Mouse (Mus musculus) neural tube, embryonic 11.5 days (tissue): ENCODE results near the gene Sorcs1. TPM values are rescaled to one million over a fixed set of nuclear protein-coding genes. Genes with fewer than 3 reads are reported as not detected.

Experiments used
- ATAC-seq: fragments of 200-750 bp; cut with Nextera tagmentation; 2 replicates; pipeline ENCODE4 v1.8.0; 2017; ENCODE audit warnings: moderate number of reproducible peaks, mild to moderate bottlenecking, moderate TSS enrichment, moderate library complexity; ENCODE audit not compliant: insufficient read depth, low FRiP score, low TSS enrichment
- DNase-seq: peaks from one replicate; pipeline ENCODE4 v3.0.0-alpha.2; 2015; ENCODE audit warnings: low spot score
- H3K27ac ChIP-seq: fragments of 300-500 bp; sonication (generic); 2 replicates; pipeline ENCODE4 v1.5.1; 2014; ENCODE audit warnings: low read depth, mild to moderate bottlenecking, low read length
- H3K27me3 ChIP-seq: fragments of 300-500 bp; sonication (generic); 2 replicates; pipeline ENCODE4 v1.6.1; 2014; ENCODE audit warnings: mild to moderate bottlenecking, low read length, mixed read lengths; ENCODE audit not compliant: control insufficient read depth, insufficient read depth
- H3K36me3 ChIP-seq: fragments of 300-500 bp; sonication (generic); 2 replicates; pipeline ENCODE4 v1.6.1; 2014; ENCODE audit warnings: mild to moderate bottlenecking, low read length, moderate library complexity, mixed read lengths; ENCODE audit not compliant: control insufficient read depth, insufficient read depth
- H3K4me1 ChIP-seq: fragments of 300-500 bp; sonication (generic); 2 replicates; pipeline ENCODE4 v1.6.1; 2014; ENCODE audit warnings: low read length, mixed read lengths; ENCODE audit not compliant: control insufficient read depth, insufficient read depth
- H3K4me2 ChIP-seq: fragments of 300-500 bp; sonication (generic); 2 replicates; pipeline ENCODE4 v1.6.1; 2014; ENCODE audit warnings: low read depth, mild to moderate bottlenecking, moderate library complexity
- H3K4me3 ChIP-seq: fragments of 300-500 bp; sonication (generic); 2 replicates; pipeline ENCODE4 v1.5.1; 2014; ENCODE audit warnings: low read depth, low read length
- H3K9ac ChIP-seq: fragments of 300-500 bp; sonication (generic); 2 replicates; pipeline ENCODE4 v1.6.1; 2014; ENCODE audit warnings: mild to moderate bottlenecking, low read length
- H3K9me3 ChIP-seq: fragments of 300-500 bp; sonication (generic); 2 replicates; pipeline ENCODE4 v1.6.1; 2016; ENCODE audit warnings: low read length; ENCODE audit not compliant: control insufficient read depth
- WGBS: fragments of 180-500 bp; shearing (Covaris S2); extraction: QIAGEN DNeasy Blood & Tissue Kit; methylation state at CpG from one replicate; pipeline ENCODE4 v1.1.7; 2014; 5-methylcytosine and 5-hydroxymethylcytosine counted together
- polyA plus RNA-seq: library from polyadenylated mRNA; unstranded; fragments of >200 nt; fragmentation: Nextera tagmentation; extraction: Ambion mirVana; gene quantifications from 2 replicates; pipeline ENCODE4 v1.2.1, GENCODE M21; 2014

The Sorcs1 gene
- polyA plus RNA-seq, 1 experiment from 2014 or later: 2.9 TPM

DNA sequence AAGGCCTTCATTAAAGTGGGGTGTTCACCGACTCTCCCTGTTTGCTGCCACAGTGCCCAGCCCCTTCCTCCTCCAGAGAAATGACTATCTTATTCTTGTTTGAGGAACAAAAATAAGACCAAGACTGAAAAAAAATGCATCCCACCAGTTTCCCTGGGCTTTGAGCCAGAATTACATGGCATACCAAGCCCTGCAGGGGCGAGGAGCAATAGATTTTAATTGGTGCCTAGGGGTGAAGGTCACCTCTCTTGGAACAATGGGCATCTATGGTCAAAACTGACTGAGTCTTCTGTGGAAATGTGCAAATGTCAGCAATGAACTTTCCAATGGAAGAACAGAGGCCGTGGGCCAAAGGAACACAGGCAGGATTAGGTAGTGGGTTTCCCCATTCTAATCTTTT is 312.0 kb downstream of the Sorcs1 start:
- no peaks in the 10 kb centered on the region for H3K36me3 ChIP-seq
- 66% methylated on average over 3 of the region's 3 CpGs for WGBS
- DNase-seq (no peak), ATAC-seq (no peak)
- no peaks in the 10 kb centered on the region for H3K4me1 ChIP-seq
- no peak overlapping the region for H3K4me2 ChIP-seq
- no peak overlapping the region for H3K9ac ChIP-seq
- no peak overlapping the region for H3K4me3 ChIP-seq
- no peak overlapping the region for H3K27ac ChIP-seq
- H3K27me3 ChIP-seq: no peaks in the 10 kb centered on the region
- H3K9me3 ChIP-seq: no peaks in the 10 kb centered on the region; the same call in 1 of the 2 replicates

DNA sequence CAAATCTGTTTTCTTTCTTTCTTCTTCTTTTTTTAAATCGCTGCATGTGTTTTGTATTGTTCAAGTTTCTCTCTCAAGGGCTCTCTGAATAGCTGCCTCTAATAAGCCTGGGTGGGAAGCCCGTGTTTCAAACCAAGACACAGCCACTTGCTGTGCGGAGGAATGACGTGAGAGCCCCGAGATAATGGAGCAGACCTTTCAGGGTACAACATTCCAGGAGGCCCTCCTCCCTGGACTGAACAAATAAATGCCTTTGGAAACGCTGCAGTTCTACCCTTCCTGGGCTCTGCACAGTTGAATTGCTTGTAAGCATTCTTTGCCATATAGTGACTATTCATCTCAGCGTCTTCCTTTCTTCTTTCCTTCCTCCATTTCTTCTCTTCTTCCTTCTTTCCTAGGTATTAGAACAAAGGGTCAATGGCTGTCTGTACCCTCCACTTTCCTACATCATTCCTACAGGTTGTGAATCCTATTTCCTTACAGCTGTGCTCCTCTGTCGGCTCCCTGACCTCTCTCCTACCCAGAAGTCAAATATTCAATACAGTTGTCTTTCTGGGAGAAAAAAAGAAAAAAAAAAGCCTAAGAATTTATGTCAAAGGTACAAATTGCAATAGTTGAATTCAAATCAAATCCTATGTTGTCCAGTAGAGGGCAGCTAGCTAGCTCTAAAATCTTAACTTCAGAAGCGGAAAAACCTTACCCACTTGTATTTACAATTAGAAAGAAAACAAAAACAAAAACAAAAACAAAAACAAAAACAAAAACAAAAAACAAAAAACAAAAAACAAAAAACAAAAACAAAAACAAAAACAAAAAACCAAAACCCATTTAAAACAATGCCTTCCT is 315.6 kb downstream of the Sorcs1 start:
- DNase-seq (peak; percentile 55), ATAC-seq (peak; percentile 71)
- Histone ChIP-seq H3K27ac (no peak overlapping the region), H3K4me3 (no peak overlapping the region), H3K9me3 (no peaks in the 10 kb centered on the region; the same call in 1 of the 2 replicates), H3K9ac (no peak overlapping the region), H3K4me1 (no peaks in the 10 kb centered on the region), H3K4me2 (no peak overlapping the region), H3K27me3 (no peaks in the 10 kb centered on the region), H3K36me3 (no peaks in the 10 kb centered on the region)
- WGBS: 28% methylated on average over 9 of the region's 9 CpGs

DNA sequence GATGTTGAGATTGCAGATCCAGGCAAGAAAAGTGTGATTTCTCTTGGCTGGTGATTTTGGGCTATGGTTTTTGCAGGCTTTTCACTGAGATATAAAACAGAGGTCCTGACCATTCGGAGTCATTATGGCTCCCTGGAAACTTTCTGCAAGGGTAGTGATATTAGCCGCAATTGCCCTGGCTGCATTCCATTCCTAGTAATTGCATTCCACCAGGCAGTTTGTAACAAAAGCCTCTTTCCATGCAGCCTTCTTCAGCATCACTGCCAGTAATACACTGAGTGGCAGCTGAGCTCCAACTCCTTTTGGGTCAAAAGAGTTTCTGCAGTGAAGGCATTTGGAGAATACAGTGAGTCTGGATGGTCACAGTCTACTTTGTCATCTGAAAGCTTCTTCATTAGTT is 319.9 kb downstream of the Sorcs1 start:
- no peak for ATAC-seq
- Histone ChIP-seq H3K9me3 (no peaks in the 10 kb centered on the region), H3K27me3 (no peaks in the 10 kb centered on the region), H3K9ac (no peak overlapping the region), H3K36me3 (no peaks in the 10 kb centered on the region), H3K4me3 (no peak overlapping the region), H3K4me2 (no peak overlapping the region), H3K27ac (no peak overlapping the region), H3K4me1 (no peaks in the 10 kb centered on the region)
- DNase-seq: no peak
- 25% methylated on average over 2 of the region's 2 CpGs for WGBS

DNA sequence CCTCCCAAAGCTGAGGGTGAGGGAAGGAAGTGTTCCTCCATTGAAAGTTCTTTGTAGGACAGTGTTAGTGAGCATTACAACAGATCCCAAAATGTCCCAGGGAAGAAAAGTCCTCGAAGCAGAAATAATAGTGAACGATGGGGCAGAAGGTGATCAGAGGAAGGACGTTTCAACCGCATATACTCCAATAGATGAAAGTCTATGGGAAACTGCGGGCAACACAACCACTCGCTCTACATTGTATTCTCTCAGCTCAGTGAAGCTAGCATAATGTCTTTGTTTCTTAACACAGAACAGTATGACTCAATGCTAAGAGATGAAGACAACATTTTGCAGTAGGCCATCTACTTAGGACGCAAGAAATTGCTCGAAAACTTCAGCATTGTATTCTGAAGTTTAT is 339.2 kb downstream of the Sorcs1 start:
- H3K36me3 ChIP-seq: no peaks in the 10 kb centered on the region
- no peak for DNase-seq
- H3K27ac ChIP-seq: no peak overlapping the region
- no peak overlapping the region for H3K4me2 ChIP-seq
- no peaks in the 10 kb centered on the region for H3K9me3 ChIP-seq
- no peak overlapping the region for H3K4me3 ChIP-seq
- no peak for ATAC-seq
- WGBS: 91% methylated on average over 8 of the region's 8 CpGs
- H3K4me1 ChIP-seq: no peaks in the 10 kb centered on the region
- no peak overlapping the region for H3K9ac ChIP-seq
- H3K27me3 ChIP-seq: no peaks in the 10 kb centered on the region

- DNase-seq (no peak), ATAC-seq (no peak)
- no peaks in the 10 kb centered on the region for H3K9me3 ChIP-seq
- no peaks in the 10 kb centered on the region for H3K4me1 ChIP-seq
- H3K36me3 ChIP-seq: no peaks in the 10 kb centered on the region
- H3K27ac ChIP-seq: no peak overlapping the region
- no peak overlapping the region for H3K9ac ChIP-seq
- H3K4me2 ChIP-seq: no peak overlapping the region
- H3K27me3 ChIP-seq: no peaks in the 10 kb centered on the region
- H3K4me3 ChIP-seq: no peak overlapping the region
- WGBS: 87% methylated on average over 3 of the region's 3 CpGs
Observed at GRCm38 (mm10) chr19:50336751-50337150, 341.7 kb downstream of the Sorcs1 start.

DNA sequence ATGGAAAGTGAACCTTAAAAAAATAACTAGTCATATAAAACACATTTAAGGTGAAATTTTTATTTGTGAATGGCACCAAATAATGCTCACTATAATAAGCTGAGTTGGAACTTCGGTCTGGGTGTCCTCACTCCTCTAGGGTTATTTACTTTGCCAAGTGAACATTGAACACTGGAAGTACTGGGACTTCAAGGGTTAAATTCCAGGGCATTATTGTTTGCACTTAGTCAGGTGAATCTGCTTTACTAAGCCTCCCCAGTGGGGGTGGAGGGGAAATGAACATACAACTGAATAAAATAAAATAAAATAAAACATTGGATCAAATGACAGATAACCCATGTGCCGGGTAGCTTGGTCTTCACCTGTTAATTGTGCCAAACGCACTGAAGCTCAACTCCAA is 347.3 kb downstream of the Sorcs1 start:
- H3K9ac ChIP-seq: no peak overlapping the region

GRCm38 (mm10) chr19:50327804-50328203 is 350.6 kb downstream of the Sorcs1 start:
- no peaks in the 10 kb centered on the region for H3K36me3 ChIP-seq
- H3K9me3 ChIP-seq: no peaks in the 10 kb centered on the region
- no peak overlapping the region for H3K9ac ChIP-seq
- 90% methylated on average over 8 of the region's 8 CpGs for WGBS
- H3K4me2 ChIP-seq: no peak overlapping the region
- no peaks in the 10 kb centered on the region for H3K27me3 ChIP-seq
- H3K4me1 ChIP-seq: no peaks in the 10 kb centered on the region
- no peak overlapping the region for H3K4me3 ChIP-seq
- ATAC-seq (no peak), DNase-seq (no peak)
- no peak overlapping the region for H3K27ac ChIP-seq

More for the DNA sequence above, 347.3 kb downstream of the Sorcs1 start:
- ATAC-seq (no peak), DNase-seq (no peak)
- Histone ChIP-seq H3K4me1 (no peaks in the 10 kb centered on the region), H3K36me3 (no peaks in the 10 kb centered on the region), H3K9me3 (no peaks in the 10 kb centered on the region), H3K4me2 (no peak overlapping the region), H3K27ac (no peak overlapping the region), H3K27me3 (no peaks in the 10 kb centered on the region), H3K4me3 (no peak overlapping the region)
- WGBS: 81% methylated on average over 3 of the region's 3 CpGs

GRCm38 (mm10) chr19:50326151-50326550 is 352.3 kb downstream of the Sorcs1 start:
- DNase-seq (no peak), ATAC-seq (no peak)
- Histone ChIP-seq H3K36me3 (no peaks in the 10 kb centered on the region), H3K9me3 (no peaks in the 10 kb centered on the region), H3K4me1 (no peaks in the 10 kb centered on the region), H3K27ac (no peak overlapping the region), H3K9ac (no peak overlapping the region), H3K4me2 (no peak overlapping the region), H3K4me3 (no peak overlapping the region), H3K27me3 (no peaks in the 10 kb centered on the region)
- 86% methylated on average over 3 of the region's 3 CpGs for WGBS

- Histone ChIP-seq H3K4me3 (no peak overlapping the region), H3K4me1 (no peaks in the 10 kb centered on the region), H3K36me3 (no peaks in the 10 kb centered on the region), H3K27ac (no peak overlapping the region), H3K27me3 (no peaks in the 10 kb centered on the region), H3K9ac (no peak overlapping the region), H3K9me3 (no peaks in the 10 kb centered on the region), H3K4me2 (no peak overlapping the region)
- ATAC-seq (no peak), DNase-seq (no peak)
- 87% methylated on average over 10 of the region's 10 CpGs for WGBS
Observed at GRCm38 (mm10) chr19:50325686-50326085, 352.8 kb downstream of the Sorcs1 start.
